Mouse (Mus musculus) urinary bladder, postnatal 36 days (tissue): ENCODE measurements around the gene Lrrc75b.

Experiments used
- DNase-seq, 2 experiments: peaks; one replicate each; pipeline ENCODE4 v3.0.0; 2022; ENCODE audit warnings: low spot score in 2 of 2, mixed read lengths in 1 of 2

The Lrrc75b gene

DNA sequence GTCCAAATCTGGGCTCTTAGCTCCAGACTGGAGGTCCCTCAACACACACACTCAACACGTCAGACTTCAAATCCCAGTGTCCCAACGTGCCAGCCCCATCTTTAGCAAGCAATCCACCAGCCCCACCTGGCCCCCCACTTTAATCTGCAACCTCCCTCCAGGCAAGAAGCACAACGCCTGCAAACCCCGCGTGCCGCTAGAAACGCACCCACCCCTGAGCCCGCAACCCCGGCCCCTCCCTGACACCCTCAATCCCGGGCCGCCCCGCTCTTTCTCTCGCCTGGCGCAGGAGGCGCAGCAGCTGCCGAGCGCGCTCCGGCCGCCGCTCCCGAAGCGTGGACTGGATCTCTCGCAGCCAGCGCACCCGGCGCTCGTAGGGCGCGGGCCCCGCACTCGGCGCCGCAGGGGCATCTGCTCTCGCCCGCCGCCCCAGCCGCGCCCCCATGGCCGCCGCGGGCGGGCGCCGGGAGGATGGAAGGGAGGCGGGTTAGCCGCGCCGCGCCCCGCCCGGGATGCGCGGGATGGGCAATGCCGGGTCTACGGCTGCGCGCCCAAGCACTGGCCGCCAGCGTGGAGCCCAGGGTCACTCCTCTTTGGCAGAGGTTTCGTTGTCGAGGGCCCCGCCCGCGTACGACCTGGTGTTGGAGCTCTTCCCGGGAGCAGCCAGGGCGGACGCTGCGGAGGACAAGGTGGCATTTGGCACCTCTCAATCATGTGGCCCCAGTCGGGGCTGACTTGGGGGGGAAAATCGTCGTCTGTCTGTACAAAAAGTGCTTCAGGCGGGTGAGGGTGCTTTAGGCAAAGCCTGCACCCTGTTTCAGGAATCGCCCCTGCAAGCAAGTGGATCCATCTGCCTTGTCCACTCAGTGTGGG is at the start of gene Lrrc75b:
Lrrc75b (minus strand) TSS at position 655 of the 873 bp plus-strand sequence.
- peak in 1 of 2 experiments; percentile 24 for DNase-seq

DNA sequence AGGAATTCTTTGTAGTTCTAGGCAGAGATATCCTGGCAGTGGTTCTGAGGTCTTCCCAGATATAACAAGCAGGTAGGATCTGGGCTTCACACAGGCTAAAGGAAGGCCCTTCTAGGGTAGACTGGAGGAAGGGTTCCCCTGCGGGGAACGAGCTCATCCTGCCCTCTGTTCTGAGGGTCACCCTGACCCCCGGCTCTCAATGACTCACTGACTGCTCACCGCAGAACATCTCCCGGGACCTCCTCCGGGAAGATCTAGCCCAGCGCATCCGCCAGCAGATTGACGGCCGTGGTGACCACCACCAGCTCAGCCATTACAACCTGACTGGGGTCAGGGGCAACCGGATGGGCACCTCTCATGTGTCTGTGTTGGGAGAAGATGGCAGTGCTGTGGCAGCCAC is 48.8 kb upstream of the Lrrc75b start:
- no peak for DNase-seq

DNA sequence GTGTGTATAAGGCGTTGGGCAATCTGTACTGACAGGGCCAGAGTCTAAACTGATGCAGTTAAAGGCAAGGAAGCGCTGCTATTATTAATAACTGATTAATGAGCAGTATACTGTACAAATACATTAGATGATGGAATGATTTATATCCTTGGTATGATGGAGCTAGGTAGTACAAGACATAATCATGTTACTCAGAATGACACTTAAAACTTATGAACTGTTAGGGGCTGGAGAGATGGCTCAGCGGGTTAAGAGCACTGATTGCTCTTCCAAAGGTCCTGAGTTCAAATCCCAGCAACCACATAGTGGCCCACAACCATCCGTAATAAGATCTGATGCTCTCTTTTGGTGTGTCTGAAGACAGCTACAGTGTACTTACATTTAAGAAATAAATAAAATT is 47.1 kb upstream of the Lrrc75b start:
- DNase-seq = no peak

DNA sequence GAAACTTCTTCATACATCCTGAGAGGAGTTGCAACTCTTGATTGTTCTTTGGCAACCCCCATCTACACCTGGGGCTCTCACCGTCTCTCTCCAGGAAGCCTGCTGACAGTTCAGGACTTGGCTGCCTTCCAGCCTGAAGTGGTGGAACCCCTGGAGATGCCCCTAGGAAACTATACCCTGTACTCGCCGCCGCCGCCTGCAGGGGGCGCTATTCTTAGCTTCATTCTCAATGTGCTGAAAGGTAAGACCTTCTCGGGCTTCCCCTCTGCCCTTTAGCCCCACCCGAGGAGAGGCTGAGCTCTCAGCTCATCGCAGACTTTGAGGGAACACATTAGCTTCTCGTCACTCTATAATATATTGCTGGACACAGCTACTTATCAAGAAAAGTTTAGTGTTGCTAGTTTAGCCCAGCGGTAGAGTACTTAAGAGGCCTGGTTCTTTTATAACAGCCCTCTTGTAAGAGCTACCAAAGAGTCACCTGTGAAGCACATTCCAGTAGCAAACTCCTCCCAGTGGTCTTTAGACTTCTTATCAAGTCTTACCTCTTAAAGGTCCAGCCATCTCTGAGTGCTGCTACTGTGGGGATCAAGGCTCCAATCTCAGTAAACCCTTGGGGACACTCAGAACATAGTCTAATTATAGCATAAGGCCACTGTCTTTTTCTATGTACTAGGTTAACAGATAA is 45.2 kb upstream of the Lrrc75b start:
- DNase-seq = no peak

DNA sequence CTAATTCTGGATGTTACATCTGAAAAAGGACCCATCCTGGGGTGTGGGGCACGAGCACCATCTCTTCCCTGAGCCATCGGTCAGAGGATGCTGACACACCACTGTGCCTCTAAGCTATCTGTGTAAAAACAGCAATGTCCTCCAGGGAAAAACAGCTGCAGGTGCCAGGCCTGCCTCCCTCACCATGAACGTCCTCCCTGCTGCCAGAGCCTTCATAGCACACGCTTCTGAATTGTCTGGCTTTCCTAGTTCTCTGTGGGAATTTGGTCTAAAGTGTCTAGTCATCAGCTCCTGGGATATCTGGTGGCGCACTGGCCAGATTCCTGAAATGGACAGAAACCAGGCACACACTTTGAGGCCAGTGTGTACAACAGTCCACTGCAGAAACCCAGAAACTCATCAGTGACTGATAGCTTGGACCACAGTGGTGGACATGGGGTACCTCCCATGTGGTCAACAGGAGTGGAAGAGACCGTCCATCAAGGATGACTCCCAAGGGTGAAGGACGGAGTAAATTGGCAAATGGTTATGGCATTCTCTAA is 40.1 kb upstream of the Lrrc75b start:
- no peak for DNase-seq

DNA sequence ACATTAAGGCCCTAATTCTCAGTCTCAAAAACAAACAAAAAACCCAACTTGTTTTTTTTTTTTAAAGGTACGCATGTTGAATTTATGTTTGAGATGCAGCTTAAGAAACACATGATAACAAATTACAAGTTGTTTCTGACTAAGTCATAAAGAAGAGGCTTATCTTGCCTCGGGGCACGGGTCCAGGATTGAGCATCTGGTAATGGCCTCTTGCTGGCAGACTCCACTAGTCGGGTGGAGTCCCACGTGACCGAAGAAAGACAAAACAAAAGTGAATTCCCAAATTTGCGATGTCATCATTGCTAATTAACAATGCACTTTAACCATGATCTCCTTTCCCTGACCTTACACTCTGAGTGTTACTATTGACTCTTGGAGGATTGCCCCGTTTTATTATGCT is 35.9 kb upstream of the Lrrc75b start:
- peak; percentile 58 to 82 for DNase-seq

DNA sequence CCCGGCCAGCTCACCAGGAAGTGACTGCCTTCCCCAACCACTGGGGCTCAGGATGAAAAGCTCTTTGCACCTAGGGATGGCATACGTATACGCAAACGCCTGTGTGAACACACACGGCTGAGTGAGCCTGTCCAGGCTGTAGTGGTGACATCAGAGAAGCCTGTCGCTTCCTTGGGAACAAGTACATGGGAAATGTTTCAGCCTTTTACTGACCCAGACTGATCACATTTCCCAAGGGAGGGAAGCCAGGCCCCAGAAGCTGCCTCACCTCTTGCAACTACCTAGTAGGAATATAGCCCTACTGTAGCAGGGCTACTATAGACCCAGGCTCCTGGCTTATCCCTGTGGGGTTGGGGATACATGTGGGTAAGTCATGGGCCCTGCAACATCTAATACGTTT is 32.5 kb upstream of the Lrrc75b start:
- no peak for DNase-seq

DNA sequence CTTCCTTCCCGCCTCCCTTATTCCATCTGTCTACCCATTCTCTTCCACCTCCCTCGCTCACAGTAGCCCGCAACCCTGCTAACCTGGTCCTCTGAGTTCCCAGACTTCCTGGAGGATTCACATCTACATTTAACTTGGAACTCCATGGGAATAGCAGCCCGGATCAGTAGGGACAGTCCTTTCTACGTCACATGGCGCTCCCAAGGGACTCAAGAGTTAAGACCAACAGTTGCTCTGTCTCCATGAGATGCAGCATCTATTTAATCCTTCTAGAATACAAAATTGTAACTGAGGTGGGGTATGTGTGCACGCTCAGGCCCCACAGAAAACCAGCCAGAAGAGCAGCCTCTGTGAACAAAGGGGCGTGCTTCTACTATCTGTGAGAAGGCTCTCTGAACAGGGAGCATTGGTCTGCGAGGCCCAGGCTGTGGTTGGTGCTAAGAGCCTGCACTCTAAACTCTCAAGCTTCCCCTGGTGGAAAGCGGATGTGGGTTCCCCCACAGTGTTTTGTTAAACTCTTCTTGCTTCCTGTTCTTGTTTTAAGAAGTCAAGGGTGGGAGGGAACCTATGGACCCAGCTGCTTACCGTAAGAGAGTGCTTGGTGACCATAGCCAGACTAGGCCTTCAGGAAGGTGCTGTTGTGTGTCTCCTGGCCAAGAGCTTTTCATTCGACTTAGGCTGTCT is 31.2 kb upstream of the Lrrc75b start:
- peak in 1 of 2 experiments; percentile 27 for DNase-seq

DNA sequence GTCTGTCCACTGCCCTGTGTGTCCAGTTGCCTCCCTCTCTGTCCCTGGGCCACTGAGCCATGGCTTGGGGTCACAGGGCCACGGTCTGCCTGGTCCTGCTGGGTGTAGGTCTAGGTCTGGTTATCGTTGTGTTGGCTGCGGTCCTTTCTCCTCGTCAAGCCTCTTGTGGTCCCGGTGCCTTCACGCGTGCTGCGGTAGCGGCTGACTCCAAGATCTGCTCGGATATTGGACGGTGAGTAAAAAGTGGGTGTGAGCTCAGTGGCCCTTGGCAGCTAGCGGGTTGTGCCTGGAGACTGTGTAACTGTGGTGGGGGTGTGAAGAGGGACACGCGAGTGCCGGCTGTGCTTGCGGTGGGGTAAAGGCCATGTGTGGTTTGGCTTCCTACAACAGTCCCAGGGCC is 29.5 kb upstream of the Lrrc75b start:
- peak in 1 of 2 experiments; percentile 26 for DNase-seq

DNA sequence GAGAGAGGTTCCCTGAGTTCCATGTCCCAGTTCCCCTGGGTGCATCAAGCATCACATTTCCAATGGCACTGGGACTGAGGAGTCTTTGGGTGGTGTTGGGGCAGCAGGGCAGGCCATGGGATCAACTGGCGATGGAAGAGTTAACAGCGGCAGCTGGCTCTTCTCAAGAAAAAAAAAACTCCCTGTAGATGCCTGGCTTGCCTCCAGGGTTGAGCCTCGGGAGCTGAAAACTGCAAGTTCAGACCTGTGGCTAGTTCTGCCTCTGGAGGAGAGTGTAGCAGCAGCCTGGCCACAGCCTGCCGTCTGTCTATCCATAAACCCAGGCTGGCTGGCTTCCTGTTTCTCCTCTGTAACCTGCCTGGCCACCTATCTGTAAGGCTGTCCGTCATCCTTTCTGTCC is 29.0 kb upstream of the Lrrc75b start, which contains the start of gene Ggt5:
Ggt5 (plus strand) TSS at position 212 of the 400 bp plus-strand sequence.
- peak; percentile 55 to 78 for DNase-seq

DNA sequence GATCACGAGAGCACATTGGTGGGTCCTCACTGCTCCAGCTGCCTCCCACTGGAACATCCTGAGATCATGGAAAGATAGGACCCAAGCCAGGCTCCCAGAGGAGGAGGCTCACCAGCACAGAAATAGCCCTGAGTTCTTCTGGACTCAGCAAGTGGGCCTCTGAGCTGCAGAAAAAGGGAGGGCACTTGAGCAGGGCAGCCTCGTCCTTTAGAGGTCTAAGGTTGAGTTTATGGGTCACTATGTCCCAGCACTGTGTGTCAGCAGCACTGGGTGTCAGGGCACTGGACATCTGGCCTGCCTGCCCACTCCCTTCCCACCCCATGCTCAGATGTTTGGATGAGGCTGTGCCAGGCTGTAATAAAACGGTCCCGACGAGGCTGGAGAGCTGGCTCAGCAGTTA is 28.2 kb upstream of the Lrrc75b start:
- DNase-seq = no peak

DNA sequence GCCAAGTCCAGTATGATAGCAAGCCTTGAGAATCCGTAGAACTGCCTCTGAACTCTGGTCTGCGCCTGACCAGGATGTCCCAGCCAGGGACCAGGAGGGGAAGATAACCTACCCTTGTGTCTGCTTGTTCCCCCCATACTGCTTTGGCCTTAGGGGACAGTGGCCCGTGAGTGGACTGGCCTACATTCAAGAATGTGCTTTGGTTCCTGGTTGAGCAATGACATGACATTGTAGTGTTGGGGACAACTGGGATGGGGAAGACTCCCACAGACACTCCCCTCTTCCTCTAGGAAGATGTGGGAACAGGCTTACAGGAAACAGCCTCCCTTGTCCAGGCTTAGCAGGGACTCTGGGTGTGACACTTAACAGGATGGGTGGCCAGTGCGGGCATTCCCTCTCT is 27.7 kb upstream of the Lrrc75b start:
- no peak for DNase-seq

DNA sequence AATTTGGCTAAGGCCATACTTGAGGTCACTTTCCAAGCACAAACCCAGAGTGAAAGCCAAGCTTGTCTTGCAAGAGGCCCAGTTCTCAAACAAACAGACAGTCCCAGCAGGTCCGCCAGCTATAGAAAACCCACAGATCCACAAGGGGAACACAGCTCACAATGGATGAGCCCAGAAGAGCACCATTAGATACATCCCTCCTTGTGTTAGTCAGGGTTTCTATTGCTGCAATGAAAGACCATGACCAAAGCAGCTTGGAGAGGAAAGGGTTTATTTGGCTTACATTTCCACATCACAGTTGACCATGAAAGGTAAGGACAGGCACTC is 26.4 kb upstream of the Lrrc75b start:
- DNase-seq = no peak

DNA sequence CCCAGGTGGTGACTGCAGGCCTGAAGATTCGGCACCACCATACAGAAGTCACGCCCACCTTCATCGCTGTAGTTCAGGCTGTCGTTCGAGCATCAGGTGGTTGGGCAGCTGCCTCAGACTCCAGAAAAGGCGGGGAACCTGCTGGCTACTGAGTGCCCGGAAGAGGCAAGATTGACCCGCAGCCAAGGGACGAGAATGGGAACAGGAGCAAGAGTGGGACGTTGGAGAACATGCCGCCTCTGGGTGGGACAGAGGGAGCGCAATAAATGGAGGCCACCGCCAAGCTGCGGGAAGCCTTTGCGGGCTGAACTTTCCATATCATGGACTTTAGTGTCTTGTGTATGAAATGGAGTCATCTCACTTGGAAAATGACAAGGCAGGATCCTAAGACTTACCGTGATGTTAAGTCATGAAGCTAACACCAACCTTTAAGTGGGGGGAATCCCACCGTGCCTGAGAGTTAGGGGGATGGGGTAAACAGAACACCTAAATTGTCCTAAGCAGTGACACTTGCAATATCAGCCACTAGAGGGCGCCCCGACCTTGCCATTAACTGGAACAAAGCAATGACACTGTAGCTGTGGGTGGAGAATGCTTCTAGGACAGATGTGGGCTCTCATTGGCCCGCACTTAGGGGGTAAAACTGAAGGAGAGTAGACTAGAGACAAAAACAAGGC is 25.9 kb upstream of the Lrrc75b start:
- DNase-seq = peak; percentile 83 to 87

DNA sequence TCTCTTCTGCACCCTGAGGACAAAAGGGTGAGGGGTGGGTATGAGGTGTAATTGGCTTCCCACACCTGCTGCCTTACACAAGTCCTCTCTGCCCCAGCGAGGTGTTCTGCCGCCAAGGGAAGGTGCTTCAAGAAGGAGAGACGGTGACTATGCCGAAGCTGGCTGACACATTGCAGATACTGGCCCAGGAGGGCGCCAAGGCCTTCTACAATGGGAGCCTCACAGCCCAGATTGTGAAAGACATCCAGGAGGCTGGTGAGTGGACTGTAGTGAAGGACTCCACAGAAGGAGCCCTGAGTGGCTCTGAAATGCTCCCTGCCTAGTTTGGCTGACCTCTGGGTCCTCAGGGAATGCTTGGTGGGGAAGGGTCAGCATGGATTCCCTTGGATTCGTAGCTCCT is 19.0 kb upstream of the Lrrc75b start:
- no peak for DNase-seq

DNA sequence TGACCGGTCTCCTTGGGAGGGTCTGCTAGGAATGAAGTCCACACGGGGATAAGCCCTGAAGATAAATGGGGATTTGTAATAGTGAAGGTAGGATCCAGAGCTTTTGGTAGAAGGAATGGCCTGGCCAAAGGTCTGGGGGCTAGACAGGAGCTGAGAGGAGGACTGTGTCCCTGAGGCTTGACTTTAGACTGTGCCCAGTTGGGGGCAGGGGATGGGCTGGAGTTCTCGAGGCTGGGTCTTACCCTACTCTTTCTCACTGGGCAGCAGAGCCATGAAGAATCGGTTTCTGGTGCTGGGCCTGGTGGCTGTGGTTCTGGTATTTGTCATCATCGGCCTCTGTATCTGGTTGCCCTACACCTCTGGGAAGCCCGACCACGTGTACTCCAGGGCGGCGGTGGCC is 13.8 kb upstream of the Lrrc75b start:
- DNase-seq = no peak

DNA sequence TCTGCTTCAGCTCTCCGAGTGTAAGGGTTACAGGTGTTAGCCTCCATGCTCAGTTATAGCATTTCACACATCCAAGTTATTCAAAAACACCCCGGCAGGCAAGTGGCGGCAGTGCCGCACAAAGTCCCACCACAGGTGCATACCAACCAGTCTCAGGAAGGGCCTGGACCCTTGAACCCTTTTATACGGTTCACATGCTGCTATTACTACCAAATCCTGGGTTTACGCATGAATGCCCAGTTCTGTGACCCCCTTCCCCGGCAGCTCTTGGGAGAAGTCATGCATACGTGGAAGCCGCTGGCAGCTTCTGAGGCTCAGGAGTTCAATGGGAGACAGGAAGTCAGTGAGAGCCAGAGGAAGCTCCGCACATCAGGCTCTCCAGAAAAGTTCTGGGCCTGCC is 13.1 kb upstream of the Lrrc75b start:
- DNase-seq = no peak

DNA sequence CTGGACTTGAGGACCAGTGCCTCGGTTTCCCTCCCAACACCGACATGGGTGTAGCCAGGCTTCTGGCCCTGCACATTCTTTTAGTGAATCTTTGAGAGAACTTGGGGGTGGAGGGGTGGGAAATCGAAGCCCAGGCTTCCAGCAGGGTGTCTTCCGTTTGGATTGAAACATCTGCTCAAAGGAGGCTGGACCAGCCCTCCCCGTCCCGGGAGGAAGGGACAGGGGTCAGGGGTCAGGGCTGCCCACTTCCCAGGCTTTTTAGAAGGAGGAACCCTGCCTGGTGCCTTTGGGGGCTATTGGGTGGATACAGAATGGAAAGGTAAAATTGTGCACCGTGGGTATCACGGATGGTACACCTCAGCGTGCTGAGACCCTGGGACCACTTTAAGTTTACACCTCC is 11.8 kb upstream of the Lrrc75b start:
- no peak for DNase-seq

DNA sequence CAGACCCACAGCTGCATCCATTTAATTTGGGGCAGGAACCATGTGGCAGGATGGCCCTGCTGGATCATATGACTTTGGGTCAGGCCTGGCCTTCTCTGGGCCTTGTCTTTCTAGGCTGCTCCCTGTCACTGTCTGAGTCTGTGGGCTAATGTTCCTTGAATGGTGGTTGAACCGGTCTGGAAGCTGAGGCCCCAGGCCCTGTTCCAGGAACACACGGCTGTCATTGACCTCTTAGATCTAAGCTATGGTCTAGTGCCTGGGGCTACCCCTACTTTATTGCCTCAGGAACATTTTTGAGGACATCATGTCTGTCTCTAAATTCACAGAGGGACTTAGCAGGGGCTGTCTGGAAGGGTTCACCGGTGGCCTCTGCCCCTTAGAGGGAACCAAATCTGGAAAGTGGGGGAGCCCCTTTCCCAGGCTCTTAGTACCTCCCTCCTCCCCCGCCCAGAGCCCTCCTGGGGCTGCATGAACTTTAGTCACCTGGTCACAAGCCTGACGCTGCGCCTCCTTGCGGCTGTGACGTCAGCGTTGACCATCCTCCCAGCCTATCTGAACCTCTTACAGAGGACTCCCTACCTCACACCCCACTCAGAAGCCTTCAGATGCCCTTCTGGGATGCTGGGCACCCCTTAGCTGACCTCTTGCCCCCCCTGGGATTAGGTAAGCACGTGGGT is 11.0 kb upstream of the Lrrc75b start:
- no peak for DNase-seq

DNA sequence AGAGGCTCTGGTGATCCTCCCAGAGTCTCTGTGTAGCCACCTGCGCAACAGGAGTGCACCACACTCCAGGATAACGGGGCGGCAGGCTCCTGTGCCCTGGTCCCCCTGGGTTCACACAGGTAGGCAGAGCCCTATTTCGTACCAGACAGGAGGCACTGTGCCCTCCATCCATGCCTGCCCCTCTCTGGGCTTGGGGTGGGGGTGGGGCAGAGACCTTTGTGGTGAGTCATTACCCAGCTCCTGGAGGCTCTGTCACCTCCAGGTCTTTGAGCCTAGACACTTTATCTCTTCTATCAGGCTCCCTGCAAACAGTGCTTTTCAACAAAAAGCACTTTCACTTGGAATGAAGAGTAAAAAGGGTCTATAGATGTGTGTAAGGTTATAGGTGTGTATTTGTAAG is 8.7 kb upstream of the Lrrc75b start:
- DNase-seq = no peak

DNA sequence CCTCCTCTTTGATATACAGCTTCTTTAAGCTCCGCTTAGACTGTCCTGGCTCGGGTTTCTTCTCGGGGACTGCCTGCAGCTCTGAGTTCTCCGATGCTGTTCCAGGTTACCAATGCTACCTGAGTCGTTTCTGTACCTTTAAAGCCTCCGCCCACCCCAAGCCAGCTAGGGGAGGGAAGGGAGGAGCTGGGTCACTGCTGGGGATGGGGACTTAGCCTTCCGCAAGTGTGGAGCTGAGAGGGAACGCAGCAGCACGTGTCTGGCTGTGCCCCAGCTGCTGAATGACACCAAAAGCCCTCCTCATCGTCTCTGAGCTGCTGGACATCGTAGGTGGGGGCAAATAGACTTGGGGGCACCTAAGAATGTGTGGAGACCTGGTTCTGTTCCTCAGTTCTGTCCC is 8.3 kb upstream of the Lrrc75b start:
- DNase-seq = no peak
